Mouse (Mus musculus) midbrain, embryonic 15.5 days (tissue): ENCODE measurements around the gene Mbd5. TPM values are rescaled to one million over a fixed set of nuclear protein-coding genes. Genes with fewer than 3 reads are reported as not detected.

Source experiments
- ATAC-seq: fragments of 200-750 bp; cut with Nextera tagmentation; replicated peaks from 2 replicates; pipeline ENCODE4 v1.8.0; 2017; ENCODE audit warnings: moderate TSS enrichment
- H3K27ac ChIP-seq: fragments of 300-500 bp; sonication (generic); 2 replicates; pipeline ENCODE4 v1.5.1; 2015; ENCODE audit warnings: mild to moderate bottlenecking, inconsistent platforms
- H3K27me3 ChIP-seq: fragments of 300-500 bp; sonication (generic); replicated peaks from 2 replicates; pipeline ENCODE4 v1.6.1; 2015; ENCODE audit warnings: inconsistent platforms
- H3K36me3 ChIP-seq: fragments of 300-500 bp; sonication (generic); replicated peaks from 2 replicates; pipeline ENCODE4 v1.6.1; 2015; ENCODE audit warnings: inconsistent platforms
- H3K4me1 ChIP-seq: fragments of 300-500 bp; sonication (generic); 2 replicates; pipeline ENCODE4 v1.6.1; 2015; ENCODE audit warnings: inconsistent platforms
- H3K4me2 ChIP-seq: fragments of 300-500 bp; sonication (generic); 2 replicates; pipeline ENCODE4 v1.6.1; 2015; ENCODE audit warnings: inconsistent platforms, mild to moderate bottlenecking, moderate library complexity
- H3K4me3 ChIP-seq: fragments of 300-500 bp; sonication (generic); 2 replicates; pipeline ENCODE4 v1.5.1; 2015; ENCODE audit warnings: mild to moderate bottlenecking, inconsistent platforms
- H3K9ac ChIP-seq: fragments of 300-500 bp; sonication (generic); 2 replicates; pipeline ENCODE4 v1.6.1; 2015; ENCODE audit warnings: mild to moderate bottlenecking, inconsistent platforms
- H3K9me3 ChIP-seq: fragments of 300-500 bp; sonication (generic); 2 replicates; pipeline ENCODE4 v1.6.1; 2016; ENCODE audit warnings: inconsistent platforms
- WGBS: fragments of 180-500 bp; shearing (Covaris S2); methylation state at CpG from one replicate; pipeline ENCODE4 v1.1.7; 2015; ENCODE audit warnings: mixed read lengths; 5-methylcytosine and 5-hydroxymethylcytosine counted together
- polyA plus RNA-seq: library from polyadenylated mRNA; unstranded; fragments of >200 nt; fragmentation: Nextera tagmentation; extraction: Ambion mirVana; gene quantifications from 2 replicates; pipeline ENCODE4 v1.2.1, GENCODE M21; 2015

Mbd5 gene
- polyA plus RNA-seq, 1 experiment from 2014 or later = 46.6 TPM

GRCm38 (mm10) chr2:49358839-49359520 lies 409.7 kb downstream of the Mbd5 start:
- no peak overlapping the region for H3K4me2 ChIP-seq
- H3K4me3 ChIP-seq = no peak overlapping the region
- no peak overlapping the region for H3K9ac ChIP-seq
- no peaks in the 10 kb centered on the region for H3K27me3 ChIP-seq
- no peaks in the 10 kb centered on the region for H3K4me1 ChIP-seq
- no peaks in the 10 kb centered on the region for H3K9me3 ChIP-seq
- no peaks in the 10 kb centered on the region for H3K36me3 ChIP-seq
- no peak for ATAC-seq
- 73% methylated on average over 4 of the region's 4 CpGs for WGBS
- H3K27ac ChIP-seq = no peak overlapping the region

DNA sequence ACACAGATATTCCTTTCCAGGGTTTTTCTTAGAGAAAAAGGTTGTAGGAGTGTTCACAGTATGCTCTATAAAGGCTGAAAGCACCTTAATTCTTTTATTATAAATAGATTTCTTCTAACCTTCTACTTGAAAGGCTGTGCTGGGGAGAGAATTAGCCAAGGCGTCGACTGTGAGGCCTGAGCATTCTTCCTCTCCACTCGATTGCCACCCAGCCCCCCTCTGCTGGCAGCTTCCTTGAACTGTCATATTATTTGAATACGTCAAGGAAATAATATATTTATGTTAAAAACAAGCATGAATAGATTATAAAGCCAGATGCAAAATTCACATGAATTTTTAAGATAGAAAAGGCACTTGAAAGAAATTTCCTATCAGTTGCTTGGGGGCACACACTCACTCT lies 410.4 kb downstream of the Mbd5 start:
- WGBS = 58% methylated on average over 4 of the region's 4 CpGs
- H3K9me3 ChIP-seq = no peaks in the 10 kb centered on the region
- H3K4me3 ChIP-seq = no peak overlapping the region
- H3K4me1 ChIP-seq = no peaks in the 10 kb centered on the region
- H3K4me2 ChIP-seq = no peak overlapping the region
- no peak overlapping the region for H3K27ac ChIP-seq
- no peak for ATAC-seq
- H3K36me3 ChIP-seq = no peaks in the 10 kb centered on the region
- H3K9ac ChIP-seq = no peak overlapping the region
- no peaks in the 10 kb centered on the region for H3K27me3 ChIP-seq

- ATAC-seq = no peak
- 37% methylated on average over 5 of the region's 5 CpGs for WGBS
- Histone ChIP-seq H3K4me1 (no peaks in the 10 kb centered on the region), H3K27me3 (no peaks in the 10 kb centered on the region), H3K36me3 (no peaks in the 10 kb centered on the region), H3K4me2 (no peak overlapping the region), H3K9me3 (no peaks in the 10 kb centered on the region), H3K4me3 (no peak overlapping the region), H3K27ac (no peak overlapping the region), H3K9ac (no peak overlapping the region)
Observed at GRCm38 (mm10) chr2:49364546-49364945, 415.2 kb downstream of the Mbd5 start.

DNA sequence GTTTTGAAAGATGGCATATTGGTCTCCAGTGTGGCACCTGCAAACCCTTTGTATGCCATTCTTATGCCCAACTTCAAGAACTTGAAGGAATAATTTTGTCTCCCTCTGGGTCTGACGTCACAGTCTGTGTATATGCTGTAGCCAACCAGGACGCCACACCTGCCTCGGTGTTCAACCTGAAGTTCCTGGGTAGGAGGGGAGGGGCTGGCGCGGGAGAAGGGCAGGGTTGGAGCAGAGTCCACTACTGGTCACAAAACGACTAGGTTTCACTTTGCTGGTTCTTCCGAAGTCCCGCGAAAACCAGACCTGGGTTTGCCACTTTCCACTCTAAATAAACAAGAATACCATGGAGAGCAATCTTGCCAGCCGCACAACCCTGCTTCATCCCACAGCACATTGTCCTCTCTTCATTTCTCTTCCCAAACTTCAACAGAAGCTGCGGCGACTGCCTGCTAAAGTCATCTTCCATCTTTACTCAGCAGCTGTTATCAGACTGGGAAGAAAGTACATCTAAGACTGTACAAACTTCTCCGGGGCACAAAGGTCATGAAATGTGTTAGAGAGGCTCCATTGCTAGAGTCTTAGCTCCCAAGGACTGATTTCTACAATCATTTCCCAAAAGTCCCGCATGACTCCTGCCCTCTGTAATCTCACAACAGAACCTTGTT lies 417.7 kb downstream of the Mbd5 start:
- no peaks in the 10 kb centered on the region for H3K9me3 ChIP-seq
- no peak overlapping the region for H3K4me2 ChIP-seq
- no peak overlapping the region for H3K27ac ChIP-seq
- H3K4me3 ChIP-seq = no peak overlapping the region
- H3K4me1 ChIP-seq = no peaks in the 10 kb centered on the region
- H3K27me3 ChIP-seq = no peaks in the 10 kb centered on the region
- no peak overlapping the region for H3K9ac ChIP-seq
- no peaks in the 10 kb centered on the region for H3K36me3 ChIP-seq
- WGBS = 92% methylated on average over 14 of the region's 14 CpGs
- no peak for ATAC-seq

DNA sequence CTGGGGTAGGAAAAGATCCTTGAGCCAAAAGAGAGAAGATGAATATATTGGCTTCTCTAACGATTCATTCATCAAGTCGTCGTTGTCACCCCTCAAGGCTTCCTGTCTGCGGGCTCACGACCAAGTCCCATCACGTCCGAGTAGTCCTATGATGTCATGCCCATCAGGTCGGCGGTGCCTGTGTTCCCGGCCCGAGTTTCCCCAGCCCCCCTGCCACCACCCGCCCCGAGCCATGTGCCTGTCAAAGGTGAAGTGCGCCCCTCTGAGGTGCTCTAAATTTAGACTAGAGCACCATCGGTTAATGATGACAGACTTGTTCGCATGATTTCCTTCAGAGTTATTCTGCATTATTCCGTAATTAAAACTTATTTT lies 418.2 kb downstream of the Mbd5 start:
- 81% methylated on average over 17 of the region's 17 CpGs for WGBS
- H3K4me1 ChIP-seq = no peaks in the 10 kb centered on the region

GRCm38 (mm10) chr2:49371632-49372031 lies 422.3 kb downstream of the Mbd5 start:
- no peak overlapping the region for H3K4me3 ChIP-seq
- H3K36me3 ChIP-seq = no peaks in the 10 kb centered on the region
- WGBS = 43% methylated on average over 5 of the region's 5 CpGs
- no peak overlapping the region for H3K27ac ChIP-seq
- no peak overlapping the region for H3K9ac ChIP-seq
- no peaks in the 10 kb centered on the region for H3K4me1 ChIP-seq
- no peaks in the 10 kb centered on the region for H3K9me3 ChIP-seq
- no peak for ATAC-seq
- H3K27me3 ChIP-seq = no peaks in the 10 kb centered on the region
- no peak overlapping the region for H3K4me2 ChIP-seq

More for the DNA sequence above, 418.2 kb downstream of the Mbd5 start:
- no peaks in the 10 kb centered on the region for H3K9me3 ChIP-seq
- H3K4me3 ChIP-seq = no peak overlapping the region
- H3K9ac ChIP-seq = no peak overlapping the region
- H3K27ac ChIP-seq = no peak overlapping the region
- H3K36me3 ChIP-seq = no peaks in the 10 kb centered on the region
- H3K4me2 ChIP-seq = no peak overlapping the region
- H3K27me3 ChIP-seq = no peaks in the 10 kb centered on the region
- ATAC-seq = no peak

DNA sequence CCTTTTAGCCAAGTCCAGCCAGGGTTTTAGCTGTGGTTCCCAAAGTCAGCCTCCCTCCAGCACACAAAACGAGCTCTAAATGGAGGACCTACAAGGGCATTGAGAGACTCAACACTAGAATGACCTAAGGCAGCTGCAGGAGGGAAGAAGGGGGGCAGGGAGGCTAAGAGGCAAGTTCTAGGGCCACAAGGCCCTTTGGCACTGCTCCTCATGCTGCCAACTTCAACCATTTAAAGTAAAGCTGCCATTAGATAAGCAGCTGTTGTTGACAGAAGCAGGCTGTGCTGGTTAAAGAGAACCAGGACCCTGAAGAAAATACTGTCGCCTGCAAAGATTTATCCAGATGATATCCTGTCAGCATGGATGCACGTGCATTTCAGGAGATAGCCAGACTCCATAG lies 423.3 kb downstream of the Mbd5 start:
- Histone ChIP-seq H3K4me3 (no peak overlapping the region), H3K4me1 (no peaks in the 10 kb centered on the region), H3K27me3 (no peaks in the 10 kb centered on the region), H3K4me2 (no peak overlapping the region), H3K36me3 (no peaks in the 10 kb centered on the region), H3K9me3 (no peaks in the 10 kb centered on the region), H3K9ac (no peak overlapping the region), H3K27ac (no peak overlapping the region)
- WGBS = 70% methylated on average over 3 of the region's 3 CpGs
- no peak for ATAC-seq

Other genes starting within 250 kb of the Mbd5 start
- 49.5 and 52.1 TPM in 2 replicates for gene Acvr2a, start 135.4 kb upstream of the Mbd5 start, polyA plus RNA-seq
- 86.1 and 87.1 TPM in 2 replicates for gene Orc4, start 769 bp downstream of the Mbd5 start, polyA plus RNA-seq